Mouse (Mus musculus) C2C12 (cell line): Measurements from ENCODE around the gene Wdr91. TPM values are rescaled to one million over a fixed set of nuclear protein-coding genes. Genes with fewer than 3 reads are reported as not detected.

Experiments used
- H3K27me3 ChIP-seq: one replicate; pipeline ENCODE4 v1.6.1; 2011; ENCODE audit not compliant: control insufficient read depth, insufficient read depth, insufficient read length
- H3K36me3 ChIP-seq: one replicate; pipeline ENCODE4 v1.6.1; 2011; ENCODE audit not compliant: control insufficient read depth, insufficient read depth
- H3K4me3 ChIP-seq: one replicate; pipeline ENCODE4 v1.5.1; 2011; ENCODE audit warnings: mild to moderate bottlenecking, control low read depth; ENCODE audit not compliant: poor library complexity, insufficient read depth, severe bottlenecking
- H3K79me2 ChIP-seq: one replicate; pipeline ENCODE4 v1.6.1; 2011; ENCODE audit not compliant: control insufficient read depth, insufficient read depth
- H3K79me3 ChIP-seq: one replicate; pipeline ENCODE4 v1.6.1; 2011; ENCODE audit warnings: low read depth, control low read depth
- H3ac ChIP-seq: one replicate; pipeline ENCODE3; 2011; ENCODE audit warnings: low read depth; ENCODE audit not compliant: control insufficient read depth, insufficient read length
- CEBPB ChIP-seq: IDR thresholded peaks from one replicate; pipeline ENCODE4 v1.6.1; 2011; ENCODE audit warnings: low read depth, mild to moderate bottlenecking, control low read depth, moderate library complexity
- CTCF ChIP-seq: IDR thresholded peaks from one replicate; pipeline ENCODE4 v1.5.1; 2011; ENCODE audit not compliant: control insufficient read depth, insufficient read depth, insufficient read length
- FOSL1 ChIP-seq: IDR thresholded peaks from one replicate; pipeline ENCODE4 v1.8.0; 2011; ENCODE audit warnings: mild to moderate bottlenecking, low read length; ENCODE audit not compliant: poor library complexity, insufficient read depth, severe bottlenecking
- MAX ChIP-seq: IDR thresholded peaks from one replicate; pipeline ENCODE4 v1.6.1; 2011; ENCODE audit warnings: mild to moderate bottlenecking, control low read depth
- MYOD1 ChIP-seq: IDR thresholded peaks from one replicate; pipeline ENCODE4 v1.6.1; 2011; ENCODE audit warnings: low read depth; ENCODE audit not compliant: control insufficient read depth, insufficient read length
- MYOG ChIP-seq: IDR thresholded peaks from one replicate; pipeline ENCODE4 v1.6.1; 2011; ENCODE audit not compliant: control insufficient read depth, insufficient read length; ENCODE audit errors: extremely low read depth
- USF1 ChIP-seq: IDR thresholded peaks from one replicate; pipeline ENCODE4 v1.6.1; 2011; ENCODE audit warnings: low read depth, mild to moderate bottlenecking, control low read depth, moderate library complexity
- polyA plus RNA-seq: library from polyadenylated mRNA; unstranded; fragments of >200 nt; fragmentation: generic; extraction: Trizol; gene quantifications from one replicate; pipeline ENCODE4 v1.2.1, GENCODE M21; 2012; ENCODE audit warnings: missing spikeins

Gene Wdr91
- polyA plus RNA-seq, 1 experiment: 12.8 TPM

DNA sequence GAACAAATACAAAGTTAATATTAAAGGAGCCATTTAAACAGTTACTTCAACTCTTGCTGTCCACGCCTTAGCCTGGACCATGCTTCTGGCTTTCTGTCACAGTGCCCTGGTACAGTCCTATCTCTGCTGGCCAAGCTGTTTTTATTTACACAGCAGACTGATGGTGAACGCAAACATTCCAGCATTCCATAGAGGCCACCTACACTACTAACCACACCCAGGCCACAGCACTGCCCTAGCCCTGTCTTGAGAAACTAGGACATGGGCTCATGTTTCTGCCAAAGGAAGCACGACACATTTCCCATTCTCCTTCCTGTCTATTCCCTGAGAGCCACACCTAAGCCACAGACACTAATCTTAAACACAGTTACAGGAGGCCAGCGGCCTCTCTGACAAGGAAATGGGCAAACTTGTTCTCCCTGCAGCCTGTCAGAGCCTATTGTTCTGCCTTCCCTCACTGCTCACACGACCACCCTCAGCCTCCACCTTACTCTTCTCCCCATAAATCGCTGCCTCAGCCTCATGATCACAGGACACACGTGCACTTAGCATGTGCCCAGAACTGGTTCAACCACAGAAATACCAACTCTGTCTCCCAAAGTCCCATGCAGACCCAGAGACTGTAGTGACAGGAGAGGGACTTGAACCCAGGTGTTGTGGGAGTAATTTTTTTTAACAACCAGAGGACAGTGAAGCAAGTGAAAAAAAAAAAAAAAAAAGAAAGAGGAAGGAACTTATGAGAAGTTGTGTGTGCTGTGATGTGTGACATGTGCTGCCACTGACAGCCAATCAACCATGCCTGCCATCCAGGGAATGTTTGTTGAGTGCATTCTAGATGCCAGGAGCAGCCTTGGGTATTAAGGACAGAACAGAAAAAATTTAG is 44.7 kb downstream of the Wdr91 start:
- Histone ChIP-seq H3ac (peak overlapping the region; percentile 46), H3K27me3 (no peaks in the 10 kb centered on the region), H3K79me2 (no peaks in the 10 kb centered on the region), H3K4me3 (no peak overlapping the region), H3K36me3 (no peaks in the 10 kb centered on the region), H3K79me3 (no peaks in the 10 kb centered on the region)
- peak; percentile 39 for TF ChIP-seq CEBPB
- TF ChIP-seq CTCF: no peak
- TF ChIP-seq MAX: peak; percentile 66
- no peak for TF ChIP-seq FOSL1

DNA sequence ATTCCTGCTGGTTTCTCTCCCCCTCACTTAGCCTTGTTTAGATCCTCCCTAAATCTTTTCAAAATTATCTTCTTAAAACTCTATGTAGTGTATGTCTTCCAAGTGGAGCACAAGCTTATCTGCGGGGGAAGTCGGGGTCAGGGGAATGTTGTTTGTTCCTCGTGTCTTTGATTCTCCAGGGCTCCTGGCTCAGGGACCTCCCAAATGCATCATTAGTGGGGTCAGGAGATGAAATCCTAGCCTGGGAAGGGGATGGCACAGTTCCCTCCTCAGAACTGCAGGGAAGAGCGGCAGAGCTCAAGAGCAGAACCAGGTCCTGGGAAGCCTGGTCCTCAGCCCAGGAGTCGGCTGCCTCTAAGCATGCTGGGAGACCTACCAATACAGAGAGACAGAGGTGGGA is 45.5 kb downstream of the Wdr91 start:
- H3K79me3 ChIP-seq: no peaks in the 10 kb centered on the region
- TF ChIP-seq USF1: no peak
- TF ChIP-seq MAX: no peak
- no peak for TF ChIP-seq CEBPB
- TF ChIP-seq MYOD1: no peak
- TF ChIP-seq FOSL1: no peak
- no peak for TF ChIP-seq MYOG
- no peak for TF ChIP-seq CTCF

DNA sequence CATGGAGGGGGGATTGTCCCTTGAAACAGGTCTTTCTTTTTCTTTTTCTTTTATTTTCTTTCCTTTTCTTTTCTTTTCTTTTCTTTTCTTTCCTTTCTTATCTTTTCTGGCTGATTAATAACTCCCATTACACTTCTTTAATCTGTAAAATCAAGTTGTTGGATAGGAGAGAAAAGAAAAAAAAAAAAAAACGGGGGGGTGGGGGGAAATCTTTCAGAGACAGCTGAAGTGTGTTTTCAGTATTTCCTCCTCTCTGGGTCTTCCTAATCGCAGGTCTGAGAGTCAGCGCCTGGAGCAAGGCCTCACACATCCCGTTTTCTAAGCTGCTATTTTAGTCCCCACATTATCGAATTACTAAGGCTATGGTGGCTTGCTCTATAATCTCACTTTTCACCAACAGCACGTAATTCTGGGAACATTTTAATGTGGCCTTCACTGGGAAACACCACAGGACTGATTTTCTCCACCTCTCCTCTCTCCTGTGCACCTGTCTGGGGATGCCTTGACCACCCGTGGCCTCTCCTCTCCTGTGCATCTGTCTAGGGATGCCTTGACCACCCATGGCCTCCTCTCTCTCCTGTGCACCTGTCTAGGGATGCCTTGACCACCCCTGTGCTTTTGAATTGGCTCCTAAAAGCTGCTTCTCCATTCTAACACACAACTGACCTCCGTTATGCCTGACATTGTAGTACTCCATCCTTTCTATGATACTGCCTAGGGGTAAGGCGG is 46.7 kb downstream of the Wdr91 start:
- TF ChIP-seq MAX (no peak), CEBPB (no peak), FOSL1 (no peak), MYOD1 (no peak), MYOG (no peak), USF1 (no peak), CTCF (no peak)
- Histone ChIP-seq H3K79me3 (no peaks in the 10 kb centered on the region), H3ac (no peak overlapping the region), H3K27me3 (no peaks in the 10 kb centered on the region), H3K79me2 (no peaks in the 10 kb centered on the region), H3K4me3 (peak overlapping the region; percentile 16), H3K36me3 (no peaks in the 10 kb centered on the region)

More for the DNA sequence above, 45.5 kb downstream of the Wdr91 start:
- Histone ChIP-seq H3K4me3 (no peak overlapping the region), H3K36me3 (no peaks in the 10 kb centered on the region), H3ac (no peak overlapping the region), H3K79me2 (no peaks in the 10 kb centered on the region), H3K27me3 (no peaks in the 10 kb centered on the region)

DNA sequence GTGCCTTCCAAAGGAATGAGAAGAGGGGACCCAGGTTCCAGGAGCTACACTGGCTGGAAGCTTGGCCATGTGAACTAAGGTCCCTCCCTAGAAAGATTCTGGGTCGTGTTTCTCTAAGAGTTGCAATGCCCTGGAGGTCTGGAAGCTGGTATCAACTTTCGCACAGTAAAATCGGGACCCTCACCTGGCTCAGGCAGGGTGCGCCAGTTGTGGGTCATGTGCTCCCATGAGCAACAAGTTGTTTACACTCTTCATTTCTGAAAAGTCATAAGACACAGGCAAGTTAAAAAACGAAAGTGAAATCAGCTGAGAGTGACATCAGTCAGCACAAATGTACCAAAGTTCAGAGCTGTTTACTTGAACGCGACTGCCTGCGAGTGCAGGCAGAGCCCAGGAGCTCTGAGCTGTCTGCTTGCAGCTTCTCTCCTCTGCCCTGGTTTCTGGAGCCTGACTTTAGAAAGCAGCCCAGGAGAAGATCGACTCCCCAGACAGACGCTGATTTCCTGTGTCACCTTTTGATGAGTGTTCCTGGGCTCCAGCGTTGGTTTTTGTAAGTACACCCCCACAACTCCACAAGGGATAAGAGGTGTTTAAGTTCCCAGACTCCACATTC is 47.8 kb downstream of the Wdr91 start, which contains the start of gene Tmem140:
Gene Tmem140, plus strand, starts transcription at position 356 of the 613 bp plus-strand sequence.
- TF ChIP-seq MYOG (no peak), FOSL1 (no peak), CTCF (no peak), USF1 (peak; percentile 14)
- Histone ChIP-seq H3K79me3 (no peaks in the 10 kb centered on the region), H3K79me2 (no peaks in the 10 kb centered on the region), H3K4me3 (peak within 1 kb of the TSS; percentile 16), H3K36me3 (no peaks in the 10 kb centered on the region), H3ac (peak within 1 kb of the TSS; percentile 63), H3K27me3 (no peaks in the 10 kb centered on the region)

DNA sequence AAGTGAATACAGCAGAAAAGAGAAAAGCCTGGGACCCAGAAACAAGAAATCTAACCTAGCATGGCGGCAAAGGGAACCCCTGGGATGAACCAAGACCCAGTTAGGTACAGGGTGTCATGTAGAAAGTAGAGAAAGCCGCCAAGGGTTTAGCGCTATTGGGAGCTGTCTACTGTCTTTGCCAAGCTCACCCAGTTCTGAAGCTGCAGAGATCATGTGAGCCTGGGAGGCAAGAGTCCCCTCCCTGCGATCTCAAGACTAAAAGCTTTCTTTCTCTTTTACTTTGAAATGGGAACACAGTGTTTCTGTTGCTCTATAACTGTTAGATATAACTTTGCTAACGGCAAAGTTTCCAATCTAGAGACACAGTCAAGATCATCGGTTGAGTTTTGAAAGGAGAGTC is 48.3 kb downstream of the Wdr91 start:
- H3K36me3 ChIP-seq: no peaks in the 10 kb centered on the region
- no peaks in the 10 kb centered on the region for H3K79me2 ChIP-seq
- no peak overlapping the region for H3K4me3 ChIP-seq
- H3K27me3 ChIP-seq: no peaks in the 10 kb centered on the region
- TF ChIP-seq FOSL1 (no peak), USF1 (no peak), MYOG (no peak), CTCF (no peak), MAX (no peak), CEBPB (no peak), MYOD1 (no peak)
- peak overlapping the region; percentile 18 for H3ac ChIP-seq
- no peaks in the 10 kb centered on the region for H3K79me3 ChIP-seq
